ENCODE assay signal across 8 mouse cellular contexts in the genomic region with DNA sequence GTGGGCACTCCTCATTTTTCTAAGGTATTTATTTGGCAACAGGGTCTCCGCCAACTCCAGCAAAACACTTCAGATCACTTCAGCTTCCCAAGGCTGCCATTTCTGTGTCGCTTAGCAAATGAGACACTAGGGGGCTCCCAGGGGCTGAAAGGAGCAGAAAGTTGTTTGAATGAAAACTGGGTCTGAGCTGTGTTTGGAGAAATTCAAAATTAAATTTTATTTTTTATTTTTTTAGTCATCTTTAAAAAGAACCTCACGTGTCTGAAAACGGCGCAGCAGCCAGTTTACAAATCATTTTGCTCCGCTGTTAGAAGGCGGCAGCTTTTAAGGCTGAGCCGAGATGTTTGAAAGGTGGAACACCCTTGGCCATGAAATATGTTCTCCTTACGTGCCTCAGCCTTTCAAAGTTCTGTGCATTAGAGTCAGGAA. TPM values are rescaled to one million over a fixed set of nuclear protein-coding genes. Genes with fewer than 3 reads are reported as not detected.
DNase-seq lines count a peak whose midpoint lies in the region; ATAC-seq lines count a peak whose summit lies in the region.

No protein-coding gene starts in this region.

- intact Hi-C loops in left cerebral cortex, postnatal 14 days (cut with DNase I): loop anchor here (10.0 kb wide), 1 partner anchor 920 kb away; the partner anchor contains the start of gene Gria2

- peak overlapping the region; percentile 30; the same call in 1 of the 2 replicates for H3K4me2 ChIP-seq in hindbrain, embryonic 14.5 days (replicated peaks)

- no peak overlapping the region for H3K27ac ChIP-seq in hindbrain, embryonic 14.5 days

- no peak overlapping the region for H3K9ac ChIP-seq in hindbrain, embryonic 14.5 days

- H3K4me3 ChIP-seq in hindbrain, embryonic 14.5 days (replicated peaks; ENCODE audit: low read length): no peak overlapping the region

- WGBS in hindbrain, embryonic 14.5 days: 39% methylated on average over 9 of the region's 9 CpGs

- H3K27me3 ChIP-seq in hindbrain, embryonic 14.5 days (ENCODE audit: control insufficient read depth, insufficient read depth, low read length): no peaks in the 10 kb centered on the region

- peak; percentile 12 to 21 for DNase-seq in cerebellum, adult 18-20 months
- DNase-seq in cerebellum, adult 8-10 months: no peak
- peak; percentile 84 for DNase-seq in adrenal gland, postnatal 10 days
- peak; percentile 66 for DNase-seq in hindbrain, embryonic 14.5 days (ENCODE audit: low spot score)
- peak; percentile 66 to 82 for DNase-seq in left cerebral cortex, postnatal 14 days (ENCODE audit: low spot score in 2 of 2)
- DNase-seq in right cerebral cortex, postnatal 4 days: peak; percentile 78

- H3K36me3 ChIP-seq in hindbrain, embryonic 14.5 days (replicated peaks; ENCODE audit: control insufficient read depth, insufficient read depth): no peaks in the 10 kb centered on the region

- no peaks in the 10 kb centered on the region for H3K9me3 ChIP-seq in hindbrain, embryonic 14.5 days (ENCODE audit: control insufficient read depth, low read length)

- peak; percentile 63; the same call in 1 of the 2 replicates for ATAC-seq in frontal cortex, adult (ENCODE audit: low TSS enrichment)
- no peak for ATAC-seq in hindbrain, embryonic 14.5 days (ENCODE audit: low FRiP score)
- ATAC-seq in megakaryocyte, adult 5-6 weeks (ENCODE audit: poor library complexity, severe bottlenecking): peak; percentile 45; the same call in 1 of the 2 replicates

- H3K4me1 ChIP-seq in hindbrain, embryonic 14.5 days (replicated peaks; ENCODE audit: control insufficient read depth, insufficient read depth, low read length): no peaks in the 10 kb centered on the region

RNA-seq across cellular contexts. Expression of gene Fam198b, which starts 0.4 kb away (rescaled TPM):
- total RNA-seq in adrenal gland, postnatal 10 days (2021): 10 to 100 TPM; 31.6 to 31.7 TPM
- 1.7 and 4.8 TPM in 2 replicates for polyA plus RNA-seq in hindbrain, embryonic 14.5 days (2014; fragmentation: Nextera tagmentation; extraction: Ambion mirVana)
- total RNA-seq in left cerebral cortex, postnatal 14 days (2021): 10 to 100 TPM; 13.8 to 16.4 TPM
- 0.40 and 0.55 TPM in 2 replicates for total RNA-seq in megakaryocyte, adult 5-6 weeks (2015)
- 0.73 and 1.0 TPM in 2 replicates for total RNA-seq in megakaryocyte, adult 5-6 weeks (2017)

RNA-seq across cellular contexts. Expression of gene Tmem144, which starts 32.2 kb away (rescaled TPM):
- 1 to 10 TPM; 5.2 to 8.4 TPM for total RNA-seq in adrenal gland, postnatal 10 days (2021)
- polyA plus RNA-seq in hindbrain, embryonic 14.5 days (2014; fragmentation: Nextera tagmentation; extraction: Ambion mirVana): 1.2 and 2.0 TPM in 2 replicates
- total RNA-seq in left cerebral cortex, postnatal 14 days (2021): 10 to 100 TPM in 1 of 2 experiments, 1 to 10 TPM in 1; 8.9 to 11.8 TPM
- 1.9 and 2.7 TPM in 2 replicates for total RNA-seq in megakaryocyte, adult 5-6 weeks (2015)
- total RNA-seq in megakaryocyte, adult 5-6 weeks (2017): 1.2 and 1.5 TPM in 2 replicates

Comparison
In these comparisons a context has a peak if more than half of its experiments do, and no peak if none do; other contexts are left out.
1. RNA of gene Fam198b, which starts 0.4 kb away (total RNA-seq): 31.6 to 31.7 TPM in adrenal gland, postnatal 10 days and 13.8 to 16.4 TPM in left cerebral cortex, postnatal 14 days; 0.40 to 1.0 TPM in megakaryocyte, adult 5-6 weeks; every median in the first group is over 4 times any median in the second.